Mouse (Mus musculus): ENCODE results near the gene Lipe. TPM values are rescaled to one million over a fixed set of nuclear protein-coding genes. Genes with fewer than 3 reads are reported as not detected.

Lipe gene
- total and polyA plus RNA-seq, 2 experiments from 2014 or later: 19.3 to 31.1 TPM

GRCm38 (mm10) chr7:25377100-25377700, 21.3 kb downstream of the Lipe start:
- Histone ChIP-seq H3K9ac (replicated peaks; ENCODE audit: low read depth, low read length) (no peak overlapping the region; the same call in 1 of the 2 replicates), H3K36me3 (replicated peaks; ENCODE audit: control insufficient read depth, insufficient read depth, low read length) (peaks cover under 1% of the 10 kb centered on the region), H3K9me3 (replicated peaks; ENCODE audit: control insufficient read depth, low read length) (no peaks in the 10 kb centered on the region), H3K4me1 (ENCODE audit: control insufficient read depth, insufficient read depth) (peaks cover 14% of the 10 kb centered on the region; the same call in 1 of the 2 replicates), H3K27me3 (ENCODE audit: control insufficient read depth, insufficient read depth, low read length) (no peaks in the 10 kb centered on the region; the same call in 1 of the 2 replicates), H3K4me2 (ENCODE audit: low read depth, low read length) (peak overlapping the region; percentile 55), H3K27ac (ENCODE audit: low read depth) (no peak overlapping the region), H3K4me3 (ENCODE audit: low read depth, low read length) (peak overlapping the region; percentile 37)
- peak; percentile 30 for ATAC-seq (ENCODE audit: insufficient read depth, low read depth)
- TF ChIP-seq EP300 (IDR thresholded peaks at IDR 0.05; ENCODE audit: low read depth): no peak
- peak; percentile 53 for TF ChIP-seq CTCF (IDR thresholded peaks at IDR 0.05; ENCODE audit: low read depth)
- DNase-seq (ENCODE audit: low spot score): peak; percentile 44
- 45% methylated on average over 8 of the region's 8 CpGs for WGBS

- H3K4me3 ChIP-seq (ENCODE audit: low read depth, low read length): peak overlapping the region; percentile 37
- H3K4me1 ChIP-seq (ENCODE audit: control insufficient read depth, insufficient read depth): peaks cover 14% of the 10 kb centered on the region; the same call in 1 of the 2 replicates
- TF ChIP-seq CTCF (IDR thresholded peaks at IDR 0.05; ENCODE audit: low read depth) (no peak), EP300 (IDR thresholded peaks at IDR 0.05; ENCODE audit: low read depth) (no peak)
- 5% methylated on average over 17 of the region's 17 CpGs for WGBS
- no peaks in the 10 kb centered on the region for H3K9me3 ChIP-seq (replicated peaks; ENCODE audit: control insufficient read depth, low read length)
- H3K27me3 ChIP-seq (ENCODE audit: control insufficient read depth, insufficient read depth, low read length): no peaks in the 10 kb centered on the region; the same call in 1 of the 2 replicates
- no peaks in the 10 kb centered on the region; the same call in 1 of the 2 replicates for H3K36me3 ChIP-seq (replicated peaks; ENCODE audit: control insufficient read depth, insufficient read depth, low read length)
- H3K27ac ChIP-seq (ENCODE audit: low read depth): peak overlapping the region; percentile 26; the same call in 1 of the 2 replicates
- DNase-seq (ENCODE audit: low spot score) (peak; percentile 69), ATAC-seq (ENCODE audit: insufficient read depth, low read depth) (peak; percentile 76)
- H3K9ac ChIP-seq (replicated peaks; ENCODE audit: low read depth, low read length): no peak overlapping the region; the same call in 1 of the 2 replicates
- H3K4me2 ChIP-seq (ENCODE audit: low read depth, low read length): peak overlapping the region; percentile 55
These were observed 22.0 kb downstream of the Lipe start for GRCm38 (mm10) chr7:25376556-25376955.

- Histone ChIP-seq H3K27me3 (ENCODE audit: control insufficient read depth, insufficient read depth, low read length) (peaks cover 30% of the 10 kb centered on the region), H3K4me2 (ENCODE audit: low read depth, low read length) (no peak overlapping the region), H3K27ac (ENCODE audit: low read depth) (no peak overlapping the region), H3K4me3 (ENCODE audit: low read depth, low read length) (no peak overlapping the region), H3K9me3 (replicated peaks; ENCODE audit: control insufficient read depth, low read length) (no peaks in the 10 kb centered on the region), H3K9ac (replicated peaks; ENCODE audit: low read depth, low read length) (no peak overlapping the region), H3K36me3 (replicated peaks; ENCODE audit: control insufficient read depth, insufficient read depth, low read length) (no peaks in the 10 kb centered on the region), H3K4me1 (ENCODE audit: control insufficient read depth, insufficient read depth) (0 out of 2 replicates have a peak, but pooled peaks cover 7% of the 10 kb centered on the region)
- TF ChIP-seq EP300 (IDR thresholded peaks at IDR 0.05; ENCODE audit: low read depth) (no peak), CTCF (IDR thresholded peaks at IDR 0.05; ENCODE audit: low read depth) (no peak)
- WGBS: 80% methylated on average over 5 of the region's 5 CpGs
- ATAC-seq (ENCODE audit: insufficient read depth, low read depth) (no peak), DNase-seq (ENCODE audit: low spot score) (no peak)
These were observed 26.1 kb downstream of the Lipe start for GRCm38 (mm10) chr7:25372441-25372840.

- Histone ChIP-seq H3K4me2 (ENCODE audit: low read depth, low read length) (no peak within 1 kb of the TSS), H3K9me3 (replicated peaks; ENCODE audit: control insufficient read depth, low read length) (no peaks in the 10 kb centered on the region), H3K4me1 (ENCODE audit: control insufficient read depth, insufficient read depth) (no peaks in the 10 kb centered on the region), H3K27ac (ENCODE audit: low read depth) (no peak within 1 kb of the TSS), H3K4me3 (ENCODE audit: low read depth, low read length) (no peak within 1 kb of the TSS), H3K36me3 (replicated peaks; ENCODE audit: control insufficient read depth, insufficient read depth, low read length) (peaks cover 4% of the 10 kb centered on the region; the same call in 1 of the 2 replicates), H3K9ac (replicated peaks; ENCODE audit: low read depth, low read length) (no peak within 1 kb of the TSS), H3K27me3 (ENCODE audit: control insufficient read depth, insufficient read depth, low read length) (peaks cover 40% of the 10 kb centered on the region)
- DNase-seq (ENCODE audit: low spot score) (no peak), ATAC-seq (ENCODE audit: insufficient read depth, low read depth) (no peak)
- TF ChIP-seq CTCF (IDR thresholded peaks at IDR 0.05; ENCODE audit: low read depth): no peak
- TF ChIP-seq EP300 (IDR thresholded peaks at IDR 0.05; ENCODE audit: low read depth): no peak
- 49% methylated on average over 12 of the region's 12 CpGs for WGBS
These were observed 29.3 kb downstream of the Lipe start, which contains the start of gene Cnfn for GRCm38 (mm10) chr7:25369058-25369749. Cnfn (minus strand) TSS chr7:25369724.

GRCm38 (mm10) chr7:25368333-25368732, 30.2 kb downstream of the Lipe start:
- Histone ChIP-seq H3K9me3 (replicated peaks; ENCODE audit: control insufficient read depth, low read length) (no peaks in the 10 kb centered on the region), H3K36me3 (replicated peaks; ENCODE audit: control insufficient read depth, insufficient read depth, low read length) (peaks cover 11% of the 10 kb centered on the region; the same call in 1 of the 2 replicates), H3K4me1 (ENCODE audit: control insufficient read depth, insufficient read depth) (no peaks in the 10 kb centered on the region), H3K4me3 (ENCODE audit: low read depth, low read length) (no peak overlapping the region), H3K9ac (replicated peaks; ENCODE audit: low read depth, low read length) (no peak overlapping the region), H3K27ac (ENCODE audit: low read depth) (no peak overlapping the region), H3K4me2 (ENCODE audit: low read depth, low read length) (no peak overlapping the region), H3K27me3 (ENCODE audit: control insufficient read depth, insufficient read depth, low read length) (peaks cover 40% of the 10 kb centered on the region)
- no peak for ATAC-seq (ENCODE audit: insufficient read depth, low read depth)
- no peak for TF ChIP-seq EP300 (IDR thresholded peaks at IDR 0.05; ENCODE audit: low read depth)
- no peak for TF ChIP-seq CTCF (IDR thresholded peaks at IDR 0.05; ENCODE audit: low read depth)
- 18% methylated on average over 12 of the region's 12 CpGs for WGBS
- no peak for DNase-seq (ENCODE audit: low spot score)
